Mouse (Mus musculus) embryo, embryonic 9.5 days (tissue): ENCODE results near the gene Ctdsp2.

Experiments
- DNase-seq: peaks from one replicate; pipeline ENCODE4 v3.0.0-alpha.2; 2017; ENCODE audit errors: extremely low spot score

Ctdsp2 gene

GRCm38 (mm10) chr10:126962966-126963330 lies 15.6 kb upstream of the Ctdsp2 start:
- DNase-seq, result no peak

- no peak for DNase-seq
Measured at GRCm38 (mm10) chr10:126963821-126964220, 14.7 kb upstream of the Ctdsp2 start.

- DNase-seq, result no peak
Measured at GRCm38 (mm10) chr10:126971363-126972050, 7.0 kb upstream of the Ctdsp2 start.

DNA sequence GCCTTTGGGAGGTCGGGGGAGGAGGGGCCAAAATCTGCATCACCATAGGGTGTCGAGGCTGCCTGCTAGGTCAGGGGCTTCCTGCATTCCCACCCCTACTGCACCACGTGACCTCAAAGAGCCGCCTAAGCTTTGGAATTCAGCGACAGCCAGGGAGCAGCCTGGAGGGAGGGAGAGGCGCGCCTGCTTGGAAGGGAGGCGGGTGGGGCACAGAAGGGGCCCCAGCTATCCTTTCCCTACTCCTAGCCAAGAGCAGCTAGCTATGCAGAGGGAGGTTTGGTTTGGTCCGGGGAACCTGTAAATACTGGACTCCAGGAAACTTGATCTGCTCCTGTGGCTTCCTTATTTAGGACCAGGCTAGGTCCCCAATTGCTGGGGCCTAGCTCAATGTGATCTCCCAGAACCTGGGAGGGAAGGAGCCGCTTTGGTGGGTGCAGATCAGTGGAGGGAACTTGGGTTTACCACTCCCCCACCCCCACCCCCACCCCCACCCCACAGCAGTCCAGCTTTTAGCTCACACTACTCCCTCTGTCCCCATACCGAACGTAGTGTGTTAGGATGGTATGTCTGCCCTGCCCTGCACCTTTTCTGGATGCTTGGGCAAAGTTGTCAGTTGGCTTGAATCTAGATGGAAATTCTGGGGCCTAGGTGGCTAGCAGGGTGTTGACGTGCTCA lies 6.3 kb upstream of the Ctdsp2 start:
- peak; percentile 93 for DNase-seq

DNA sequence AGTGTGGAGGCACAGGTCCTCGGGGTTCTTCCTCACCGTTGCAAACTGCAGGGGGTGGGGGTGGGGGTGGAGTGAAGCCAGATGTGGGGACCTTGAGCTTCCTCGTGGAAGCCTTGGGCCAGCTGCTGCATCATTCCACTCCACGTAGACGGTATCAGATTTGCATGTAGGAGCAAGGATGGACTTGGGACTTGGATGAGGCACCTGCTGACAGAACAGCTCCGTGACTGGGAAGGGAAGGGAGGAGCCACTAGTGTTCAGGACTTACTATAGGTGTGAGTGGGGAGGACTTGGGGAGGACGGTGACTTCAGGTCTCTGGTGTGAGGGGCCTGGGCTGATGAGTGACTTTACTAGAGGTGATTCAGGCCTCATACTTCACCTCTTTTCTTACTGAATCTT lies 5.5 kb upstream of the Ctdsp2 start:
- no peak for DNase-seq

DNA sequence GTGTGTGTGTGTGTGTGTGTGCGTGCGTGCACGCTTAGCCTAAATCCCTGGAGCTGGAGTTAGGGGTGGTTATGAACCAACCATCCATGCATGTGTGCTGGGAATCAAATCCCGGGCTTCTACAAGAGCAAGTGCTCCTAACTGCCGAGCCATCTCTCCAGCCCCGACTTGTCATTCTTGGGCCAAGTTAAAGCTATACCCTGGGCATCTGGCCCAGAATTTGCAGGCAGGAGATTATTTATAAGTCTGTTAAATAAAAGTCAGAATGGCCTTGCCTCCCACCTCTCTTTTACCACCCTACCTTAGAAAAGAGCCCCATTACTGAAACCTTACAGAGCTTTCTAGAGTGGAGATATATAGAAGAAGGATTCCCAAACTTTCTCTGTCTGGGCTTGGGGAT lies 2.8 kb upstream of the Ctdsp2 start:
- DNase-seq, result no peak

DNA sequence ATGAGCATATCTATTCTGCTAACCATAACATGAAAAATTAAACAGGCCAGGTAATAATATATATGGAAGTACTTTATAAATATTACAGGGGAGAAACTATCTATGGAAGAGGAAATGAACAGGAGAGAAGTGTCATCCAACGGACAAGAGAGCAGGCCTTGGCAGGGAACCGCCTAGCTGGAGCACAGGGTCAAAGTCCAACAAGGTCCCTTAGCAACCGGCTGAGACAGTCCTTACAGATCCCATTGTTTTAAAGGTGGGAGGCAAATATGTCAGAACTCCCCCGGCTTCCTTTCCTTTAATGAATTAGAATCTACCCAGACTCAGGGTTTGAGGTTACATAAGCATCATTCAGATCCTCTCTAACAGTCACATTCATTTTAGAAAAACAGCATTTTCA lies 1.4 kb upstream of the Ctdsp2 start:
- no peak for DNase-seq

DNA sequence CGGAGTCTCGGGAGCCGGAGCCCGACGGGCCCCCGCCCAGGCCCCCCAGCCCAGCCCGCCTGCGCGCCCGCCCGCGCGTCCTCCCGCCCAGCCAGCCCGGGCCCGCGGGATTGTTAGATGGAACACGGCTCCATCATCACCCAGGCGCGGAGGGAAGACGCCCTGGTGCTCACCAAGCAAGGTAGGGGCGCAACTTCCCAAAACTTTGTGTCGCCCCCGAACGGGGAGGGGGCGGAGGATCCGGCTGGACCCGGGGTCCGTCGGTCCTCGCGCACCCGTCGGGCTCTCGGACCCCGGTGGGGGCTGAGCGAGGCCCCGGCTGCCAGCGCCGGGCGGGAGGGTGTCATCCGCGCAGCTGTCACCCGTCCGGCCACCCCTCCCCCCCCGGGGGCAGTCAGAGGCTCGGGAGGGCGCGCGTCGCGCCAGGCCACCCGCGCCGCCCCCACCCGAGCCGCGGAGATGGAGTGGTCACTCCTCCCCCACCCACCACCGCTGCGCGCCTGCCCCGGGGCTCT lies 661 bp downstream of the Ctdsp2 start:
- DNase-seq, result peak; percentile 59

DNA sequence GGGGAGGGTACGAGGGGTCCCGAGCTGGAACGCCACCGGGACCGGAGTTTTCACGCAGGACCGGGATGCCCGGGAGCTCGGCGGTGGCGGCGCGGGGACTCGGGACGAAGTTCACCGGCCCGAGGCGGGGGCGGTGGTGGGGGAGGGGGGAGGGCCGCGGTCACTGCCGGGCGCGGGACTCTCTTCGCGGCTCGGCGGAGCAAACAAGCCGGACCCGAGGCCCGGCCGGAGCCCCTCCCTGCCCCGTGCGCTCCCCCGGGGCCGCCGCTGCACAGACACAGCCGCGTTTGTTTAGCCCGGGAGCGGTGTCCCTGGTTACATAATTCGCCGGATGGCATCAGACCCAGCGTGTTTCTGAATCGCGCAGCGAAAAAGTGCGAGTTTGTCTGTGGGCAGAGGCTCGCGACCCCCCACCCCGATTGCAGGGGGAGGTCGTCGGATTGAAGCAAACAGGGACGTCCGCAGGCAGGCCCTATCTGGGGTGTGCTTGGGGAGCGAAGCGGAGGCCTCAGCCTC lies 1.2 kb downstream of the Ctdsp2 start:
- peak; percentile 59 for DNase-seq

DNA sequence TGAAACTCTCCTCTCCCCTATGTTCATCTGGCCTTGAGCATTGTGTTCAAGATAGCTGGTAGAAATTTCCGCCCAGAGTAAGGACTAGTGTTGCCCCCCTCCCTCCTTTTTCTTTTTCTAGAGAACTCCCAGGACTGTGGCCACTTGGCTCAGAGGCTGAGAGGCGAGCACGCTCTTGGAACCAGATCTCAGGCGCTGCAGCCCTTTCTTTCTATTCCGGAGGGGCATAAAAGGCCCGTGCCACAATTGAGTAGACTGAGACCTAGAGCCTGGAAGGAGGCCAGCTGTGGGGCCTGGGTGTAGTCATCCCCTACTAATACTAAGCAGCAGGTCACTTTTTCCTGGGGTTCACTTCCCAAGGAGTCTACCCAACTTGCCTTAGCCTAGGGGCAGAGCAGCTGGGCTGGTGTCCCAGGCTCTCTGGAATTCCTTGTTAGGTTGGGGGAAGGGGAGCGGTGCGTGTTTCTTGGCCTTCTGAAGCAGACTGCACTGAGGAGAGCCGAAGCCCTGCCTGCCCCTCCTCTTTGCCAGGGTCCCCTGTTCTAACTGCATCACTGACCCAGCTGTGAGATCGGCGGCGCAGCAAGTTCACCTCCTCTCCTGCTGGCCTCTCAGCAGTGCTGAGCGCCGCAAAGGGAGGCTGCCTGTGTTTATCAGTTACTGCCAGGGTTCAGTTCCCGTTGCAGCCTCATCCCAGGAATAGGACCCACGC lies 1.9 kb downstream of the Ctdsp2 start:
- peak; percentile 63 for DNase-seq

- no peak for DNase-seq
Measured at GRCm38 (mm10) chr10:126980933-126981530, 2.5 kb downstream of the Ctdsp2 start.

- DNase-seq, result no peak
Measured at GRCm38 (mm10) chr10:126981746-126982145, 3.2 kb downstream of the Ctdsp2 start.

DNA sequence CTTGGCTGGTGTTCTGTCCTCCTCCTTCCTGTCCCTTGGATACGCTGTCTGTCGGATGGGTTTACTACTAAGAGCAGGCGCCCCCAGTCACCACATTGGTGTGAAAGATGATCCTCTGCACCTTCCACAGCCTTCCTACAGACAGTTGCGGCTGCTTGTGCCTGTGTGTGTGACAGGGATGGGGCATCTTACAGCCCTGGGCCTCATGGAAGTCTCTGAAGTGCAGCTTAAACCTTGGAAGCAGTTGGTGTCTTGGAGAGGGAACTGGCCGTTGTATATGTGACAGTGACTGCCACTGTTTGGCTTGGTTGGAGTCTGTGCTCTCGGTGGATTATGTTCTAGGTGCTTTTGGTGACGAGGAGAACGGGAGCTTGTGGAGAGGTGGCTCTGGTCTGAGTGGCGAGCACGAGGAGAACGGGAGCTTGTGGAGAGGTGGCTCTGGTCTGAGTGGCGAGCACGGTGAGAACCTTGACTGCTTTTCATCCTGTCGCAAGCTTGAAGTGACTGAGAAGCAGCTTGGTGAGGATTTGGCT lies 4.7 kb downstream of the Ctdsp2 start:
- no peak for DNase-seq

GRCm38 (mm10) chr10:126984189-126985004 lies 5.9 kb downstream of the Ctdsp2 start:
- no peak for DNase-seq

- no peak for DNase-seq
Measured at GRCm38 (mm10) chr10:126985127-126985526, 6.6 kb downstream of the Ctdsp2 start.

- no peak for DNase-seq
Measured at GRCm38 (mm10) chr10:126985579-126985978, 7.1 kb downstream of the Ctdsp2 start.

GRCm38 (mm10) chr10:126986541-126986961 lies 8.0 kb downstream of the Ctdsp2 start:
- DNase-seq, result no peak

- no peak for DNase-seq
Measured at GRCm38 (mm10) chr10:126987183-126988118, 8.9 kb downstream of the Ctdsp2 start.

GRCm38 (mm10) chr10:126988513-126989165 lies 10.1 kb downstream of the Ctdsp2 start:
- no peak for DNase-seq
